Mouse (Mus musculus) heart, embryonic 11.5 days (tissue): ENCODE data around the gene Nmrk2. TPM values are rescaled to one million over a fixed set of nuclear protein-coding genes. Genes with fewer than 3 reads are reported as not detected.

Experiments
- ATAC-seq: fragments of 200-750 bp; cut with Nextera tagmentation; replicated peaks from 2 replicates; pipeline ENCODE4 v1.8.0; 2017; ENCODE audit warnings: moderate library complexity; ENCODE audit not compliant: insufficient number of reproducible peaks, low FRiP score, low TSS enrichment
- H3K27ac ChIP-seq: fragments of 300-500 bp; sonication (generic); 2 replicates; pipeline ENCODE4 v1.5.1; 2014; ENCODE audit warnings: mild to moderate bottlenecking, low read depth, low read length
- H3K27me3 ChIP-seq: fragments of 300-500 bp; sonication (generic); 2 replicates; pipeline ENCODE4 v1.6.1; 2014; ENCODE audit warnings: mild to moderate bottlenecking, low read length, mixed read lengths; ENCODE audit not compliant: control insufficient read depth, insufficient read depth
- H3K36me3 ChIP-seq: fragments of 300-500 bp; sonication (generic); 2 replicates; pipeline ENCODE4 v1.6.1; 2014; ENCODE audit warnings: mild to moderate bottlenecking, low read length, moderate library complexity, mixed read lengths; ENCODE audit not compliant: control insufficient read depth, insufficient read depth
- H3K4me1 ChIP-seq: fragments of 300-500 bp; sonication (generic); 2 replicates; pipeline ENCODE4 v1.6.1; 2014; ENCODE audit warnings: low read length; ENCODE audit not compliant: control insufficient read depth, insufficient read depth
- H3K4me2 ChIP-seq: fragments of 300-500 bp; sonication (generic); 2 replicates; pipeline ENCODE4 v1.6.1; 2014; ENCODE audit warnings: mild to moderate bottlenecking, moderate library complexity
- H3K4me3 ChIP-seq: fragments of 300-500 bp; sonication (generic); 2 replicates; pipeline ENCODE4 v1.5.1; 2014; ENCODE audit warnings: low read depth, low read length
- H3K9ac ChIP-seq: fragments of 300-500 bp; sonication (generic); 2 replicates; pipeline ENCODE4 v1.6.1; 2014; ENCODE audit warnings: mild to moderate bottlenecking, low read depth, low read length, moderate library complexity
- H3K9me3 ChIP-seq: fragments of 300-500 bp; sonication (generic); replicated peaks from 2 replicates; pipeline ENCODE4 v1.6.1; 2016; ENCODE audit warnings: low read length; ENCODE audit not compliant: control insufficient read depth
- WGBS: fragments of 180-500 bp; shearing (Covaris S2); extraction: QIAGEN DNeasy Blood & Tissue Kit; methylation state at CpG from one replicate; pipeline ENCODE4 v1.1.7; 2014; ENCODE audit not compliant: insufficient replicate concordance; 5-methylcytosine and 5-hydroxymethylcytosine counted together
- polyA plus RNA-seq: library from polyadenylated mRNA; unstranded; fragments of >200 nt; fragmentation: Nextera tagmentation; extraction: Ambion mirVana; gene quantifications from 2 replicates; pipeline ENCODE4 v1.2.1, GENCODE M21; 2014

The Nmrk2 gene
- polyA plus RNA-seq, 1 experiment from 2014 or later = 3.6 TPM

GRCm38 (mm10) chr10:81204137-81204536 lies 2.3 kb upstream of the Nmrk2 start:
- Histone ChIP-seq H3K36me3 (no peaks in the 10 kb centered on the region), H3K4me2 (no peak overlapping the region), H3K9me3 (no peaks in the 10 kb centered on the region), H3K4me3 (no peak overlapping the region), H3K4me1 (peaks cover 27% of the 10 kb centered on the region), H3K27me3 (peaks cover 2% of the 10 kb centered on the region; the same call in 1 of the 2 replicates), H3K9ac (no peak overlapping the region), H3K27ac (no peak overlapping the region)
- WGBS = 54% methylated on average over 4 of the region's 4 CpGs
- no peak for ATAC-seq

GRCm38 (mm10) chr10:81202978-81203720 lies 1.3 kb upstream of the Nmrk2 start:
- no peak overlapping the region for H3K4me3 ChIP-seq
- no peak overlapping the region for H3K4me2 ChIP-seq
- 63% methylated on average over 8 of the region's 8 CpGs for WGBS
- ATAC-seq = 0 out of 2 replicates have a peak, but pooled peaks have one; percentile 8
- H3K36me3 ChIP-seq = no peaks in the 10 kb centered on the region
- H3K9ac ChIP-seq = no peak overlapping the region
- peak overlapping the region; percentile 76; the same call in 1 of the 2 replicates for H3K27ac ChIP-seq
- peaks cover 31% of the 10 kb centered on the region for H3K4me1 ChIP-seq
- peaks cover 2% of the 10 kb centered on the region; the same call in 1 of the 2 replicates for H3K27me3 ChIP-seq
- no peaks in the 10 kb centered on the region for H3K9me3 ChIP-seq

- Histone ChIP-seq H3K36me3 (no peaks in the 10 kb centered on the region), H3K9ac (peak overlapping the region; percentile 58), H3K9me3 (no peaks in the 10 kb centered on the region), H3K4me2 (0 out of 2 replicates have a peak overlapping the region, but pooled peaks have one; percentile 1), H3K27me3 (peaks cover 4% of the 10 kb centered on the region; the same call in 1 of the 2 replicates), H3K27ac (peak overlapping the region; percentile 76), H3K4me3 (no peak overlapping the region), H3K4me1 (peaks cover 40% of the 10 kb centered on the region)
- WGBS = 67% methylated on average over 20 of the region's 20 CpGs
- ATAC-seq = no peak
These were observed 1.1 kb downstream of the Nmrk2 start for GRCm38 (mm10) chr10:81200605-81201287.

GRCm38 (mm10) chr10:81200141-81200540 lies 1.7 kb downstream of the Nmrk2 start:
- no peak overlapping the region for H3K4me3 ChIP-seq
- ATAC-seq = no peak
- H3K27me3 ChIP-seq = peaks cover 5% of the 10 kb centered on the region; the same call in 1 of the 2 replicates
- no peak overlapping the region for H3K4me2 ChIP-seq
- no peaks in the 10 kb centered on the region for H3K36me3 ChIP-seq
- H3K4me1 ChIP-seq = peaks cover 40% of the 10 kb centered on the region
- H3K9me3 ChIP-seq = no peaks in the 10 kb centered on the region
- WGBS = 78% methylated on average over 13 of the region's 13 CpGs
- H3K27ac ChIP-seq = peak overlapping the region; percentile 43; the same call in 1 of the 2 replicates
- H3K9ac ChIP-seq = peak overlapping the region; percentile 47

- Histone ChIP-seq H3K9ac (no peak overlapping the region), H3K27ac (no peak overlapping the region), H3K27me3 (peaks cover 5% of the 10 kb centered on the region; the same call in 1 of the 2 replicates), H3K4me3 (no peak overlapping the region), H3K4me2 (peak overlapping the region; percentile 11; the same call in 1 of the 2 replicates), H3K36me3 (no peaks in the 10 kb centered on the region), H3K9me3 (no peaks in the 10 kb centered on the region), H3K4me1 (peaks cover 43% of the 10 kb centered on the region)
- ATAC-seq = no peak
- WGBS = 84% methylated on average over 6 of the region's 6 CpGs
These were observed 2.9 kb downstream of the Nmrk2 start for GRCm38 (mm10) chr10:81198990-81199389.

GRCm38 (mm10) chr10:81198230-81198629 lies 3.6 kb downstream of the Nmrk2 start:
- H3K4me3 ChIP-seq = no peak overlapping the region
- no peak overlapping the region; the same call in 1 of the 2 replicates for H3K4me2 ChIP-seq
- peaks cover 44% of the 10 kb centered on the region for H3K4me1 ChIP-seq
- H3K27me3 ChIP-seq = peaks cover 5% of the 10 kb centered on the region; the same call in 1 of the 2 replicates
- no peak for ATAC-seq
- H3K9ac ChIP-seq = no peak overlapping the region
- 4% methylated on average over 9 of the region's 9 CpGs for WGBS
- no peaks in the 10 kb centered on the region for H3K36me3 ChIP-seq
- H3K27ac ChIP-seq = no peak overlapping the region
- H3K9me3 ChIP-seq = no peaks in the 10 kb centered on the region

GRCm38 (mm10) chr10:81197305-81197704 lies 4.5 kb downstream of the Nmrk2 start:
- H3K27ac ChIP-seq = peak overlapping the region; percentile 99
- no peak overlapping the region for H3K4me3 ChIP-seq
- no peaks in the 10 kb centered on the region for H3K9me3 ChIP-seq
- ATAC-seq = no peak
- peaks cover 50% of the 10 kb centered on the region for H3K4me1 ChIP-seq
- H3K36me3 ChIP-seq = no peaks in the 10 kb centered on the region
- 33% methylated on average over 6 of the region's 6 CpGs for WGBS
- peak overlapping the region; percentile 56 for H3K4me2 ChIP-seq
- peak overlapping the region; percentile 55 for H3K9ac ChIP-seq
- peaks cover 5% of the 10 kb centered on the region; the same call in 1 of the 2 replicates for H3K27me3 ChIP-seq

GRCm38 (mm10) chr10:81196470-81197065 lies 5.3 kb downstream of the Nmrk2 start:
- no peak for ATAC-seq

More at GRCm38 (mm10) chr10:81196470-81197065, 5.3 kb downstream of the Nmrk2 start:
- Histone ChIP-seq H3K36me3 (no peaks in the 10 kb centered on the region), H3K9ac (peak overlapping the region; percentile 86), H3K9me3 (no peaks in the 10 kb centered on the region), H3K27me3 (peaks cover 5% of the 10 kb centered on the region; the same call in 1 of the 2 replicates), H3K4me2 (peak overlapping the region; percentile 56), H3K27ac (peak overlapping the region; percentile 99), H3K4me3 (peak overlapping the region; percentile 38), H3K4me1 (peaks cover 51% of the 10 kb centered on the region)
- WGBS = 47% methylated on average over 11 of the region's 11 CpGs
